Mouse (Mus musculus) bone marrow, adult 2 months (tissue): ENCODE results near the gene Efhc1. TPM values are rescaled to one million over a fixed set of nuclear protein-coding genes. Genes with fewer than 3 reads are reported as not detected.

ENCODE experiments used
- H3K27ac ChIP-seq: fragments of 200-500 bp; 2 replicates; pipeline ENCODE4 v1.5.1; 2012; ENCODE audit warnings: low read depth, mild to moderate bottlenecking, control low read depth, inconsistent platforms, low read length; ENCODE audit not compliant: control insufficient read depth, poor library complexity, insufficient read depth
- H3K4me1 ChIP-seq: fragments of 200-500 bp; 2 replicates; pipeline ENCODE4 v1.6.1; 2011; ENCODE audit warnings: low read length; ENCODE audit not compliant: control insufficient read depth, insufficient read depth
- H3K4me3 ChIP-seq: fragments of 200-500 bp; replicated peaks from 2 replicates; pipeline ENCODE3; 2011; ENCODE audit warnings: mild to moderate bottlenecking, low read depth, low read length, control low read depth; ENCODE audit not compliant: control insufficient read depth
- CTCF ChIP-seq: fragments of 200-500 bp; IDR thresholded peaks from 2 replicates; pipeline ENCODE4 v1.5.1; 2011; ENCODE audit warnings: low read length, control low read depth; ENCODE audit not compliant: control insufficient read depth, insufficient read depth
- POLR2A ChIP-seq: fragments of 200-500 bp; IDR thresholded peaks from 2 replicates; pipeline ENCODE4 v1.6.1; 2011; ENCODE audit warnings: low read depth, mild to moderate bottlenecking, control low read depth, low read length, borderline replicate concordance; ENCODE audit not compliant: control insufficient read depth
- WGBS: fragments of 180-500 bp; shearing (Covaris S2); methylation state at CpG from one replicate; pipeline ENCODE4 v1.1.7; 2018; 5-methylcytosine and 5-hydroxymethylcytosine counted together
- polyA plus RNA-seq: library from polyadenylated mRNA; stranded (reverse); fragments of >200 nt; gene quantifications from 2 replicates; pipeline ENCODE4 v1.2.4, GENCODE M21; 2011; ENCODE audit warnings: low replicate concordance; ENCODE audit not compliant: missing spikeins, insufficient read depth, insufficient read length

Efhc1 gene
- polyA plus RNA-seq, 1 experiment: 1.6 TPM

DNA sequence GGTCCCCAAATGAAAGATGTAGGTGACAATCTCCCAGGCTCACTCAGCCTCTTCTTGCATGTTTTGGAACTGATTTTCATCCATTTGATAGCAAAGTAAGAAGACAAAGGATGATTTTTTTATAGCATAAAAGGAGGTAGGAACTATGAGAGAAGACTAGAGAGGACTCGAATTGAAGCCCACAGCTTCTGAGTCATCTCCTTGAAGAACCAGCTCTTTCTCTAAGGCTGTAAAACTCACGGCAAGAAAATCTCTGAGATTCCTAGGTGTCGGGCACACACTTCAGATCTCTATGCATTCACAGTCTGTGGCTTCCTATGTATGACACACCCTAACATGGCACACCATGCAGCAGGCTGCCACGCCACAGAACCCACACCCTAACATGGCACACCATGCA lies 77.6 kb downstream of the Efhc1 start:
- TF ChIP-seq CTCF (no peak), POLR2A (no peak)
- Histone ChIP-seq H3K4me3 (no peak overlapping the region), H3K27ac (no peak overlapping the region), H3K4me1 (no peaks in the 10 kb centered on the region; the same call in 1 of the 2 replicates)
- 63% methylated on average over 4 of the region's 4 CpGs for WGBS

DNA sequence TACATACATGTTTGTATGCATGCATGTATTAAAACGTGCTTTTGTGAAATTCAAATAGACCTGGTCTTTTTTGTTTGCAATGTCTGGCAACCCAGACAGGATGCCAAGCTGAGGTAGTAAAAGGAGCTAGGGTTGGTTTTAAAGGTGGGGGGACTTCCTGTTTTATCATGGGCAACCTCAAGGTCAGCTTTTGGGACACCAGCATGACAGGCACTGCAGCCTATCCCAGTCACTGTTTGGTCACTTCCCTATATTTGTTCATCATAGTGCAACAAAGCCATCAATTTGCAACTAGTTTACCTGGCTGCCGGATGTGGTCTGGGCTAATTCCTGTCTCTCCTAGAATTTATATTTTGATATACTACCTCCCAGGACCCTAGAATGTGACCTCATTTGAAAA lies 80.2 kb downstream of the Efhc1 start:
- WGBS: 45% methylated on average over 2 of the region's 2 CpGs
- no peaks in the 10 kb centered on the region; the same call in 1 of the 2 replicates for H3K4me1 ChIP-seq
- H3K27ac ChIP-seq: no peak overlapping the region
- TF ChIP-seq CTCF (no peak), POLR2A (no peak)
- H3K4me3 ChIP-seq: no peak overlapping the region

DNA sequence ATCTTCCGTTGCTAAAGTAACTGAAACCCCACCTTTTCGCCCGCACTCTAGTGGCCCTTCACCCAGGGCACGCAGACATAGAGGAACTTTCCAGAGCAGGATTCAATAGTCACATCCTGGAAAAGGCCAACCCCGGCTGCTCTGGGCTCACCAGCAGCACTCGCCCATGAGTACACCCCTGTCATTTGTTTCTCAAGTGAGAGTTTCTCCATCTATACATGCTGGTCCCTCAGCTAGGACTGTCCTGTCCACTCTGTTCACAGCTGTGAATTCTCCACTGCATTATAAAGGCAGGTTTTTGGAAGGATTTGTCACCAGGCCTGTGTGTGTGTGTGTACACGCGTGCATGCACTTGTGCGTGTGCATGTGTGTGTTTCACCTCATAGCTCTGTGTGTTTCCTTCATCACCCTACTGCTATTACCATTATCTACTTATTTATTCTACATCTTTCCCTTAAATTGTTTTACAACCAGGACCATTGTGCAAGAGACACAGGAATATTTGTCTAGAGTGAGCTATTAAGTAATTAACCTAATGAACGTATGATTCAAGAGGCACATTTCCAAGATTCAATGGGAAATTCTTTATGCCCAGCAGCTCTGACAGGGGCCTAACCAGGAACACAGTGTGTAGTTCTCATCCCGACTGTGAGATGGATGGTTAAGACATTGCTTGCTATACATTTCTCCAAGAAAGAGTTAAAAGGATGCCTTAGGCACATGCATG lies 81.8 kb downstream of the Efhc1 start:
- Histone ChIP-seq H3K4me1 (no peaks in the 10 kb centered on the region; the same call in 1 of the 2 replicates), H3K27ac (no peak overlapping the region), H3K4me3 (no peak overlapping the region)
- 83% methylated on average over 11 of the region's 11 CpGs for whole genome bisulfite sequencing
- no peak for TF ChIP-seq CTCF
- TF ChIP-seq POLR2A: no peak

DNA sequence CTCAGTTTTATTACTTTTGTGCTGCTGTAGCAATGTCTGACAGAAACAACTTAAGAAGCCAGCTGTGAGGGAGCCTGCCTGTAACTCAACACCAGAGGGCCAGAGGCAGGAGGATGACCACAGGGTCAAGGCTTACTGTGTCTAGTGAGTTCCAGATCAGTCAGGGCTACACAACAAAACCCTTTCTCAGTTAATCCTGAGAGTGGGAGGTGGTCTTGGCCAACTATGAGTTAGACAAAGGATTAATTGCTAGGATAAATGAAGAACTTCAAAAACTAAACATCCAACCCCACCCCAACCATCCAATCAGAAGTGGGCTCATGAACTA lies 82.3 kb downstream of the Efhc1 start:
- TF ChIP-seq POLR2A (no peak), CTCF (no peak)
- H3K4me3 ChIP-seq: no peak overlapping the region
- no peak overlapping the region for H3K27ac ChIP-seq
- H3K4me1 ChIP-seq: no peaks in the 10 kb centered on the region; the same call in 1 of the 2 replicates

DNA sequence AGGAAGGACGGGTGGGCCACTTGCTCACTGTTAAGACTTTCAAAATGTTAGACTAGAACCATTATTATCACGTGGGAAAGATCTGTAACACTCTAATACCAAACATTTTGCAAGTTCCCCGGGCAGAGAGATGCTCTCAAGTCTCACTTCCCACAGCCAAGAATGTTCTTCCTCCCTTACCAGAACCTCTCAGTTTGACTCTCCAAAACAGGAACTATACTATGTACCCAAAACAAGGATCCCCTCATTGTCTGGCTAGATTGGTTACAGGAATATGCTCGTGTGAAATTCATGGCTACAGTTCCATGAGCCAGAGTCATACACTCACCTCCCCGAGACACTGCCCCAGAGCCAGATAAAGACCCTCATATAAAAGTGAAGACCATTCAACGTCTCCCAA lies 84.5 kb downstream of the Efhc1 start:
- Histone ChIP-seq H3K4me3 (no peak overlapping the region), H3K4me1 (no peaks in the 10 kb centered on the region; the same call in 1 of the 2 replicates), H3K27ac (no peak overlapping the region)
- whole genome bisulfite sequencing: 28% methylated on average over 6 of the region's 6 CpGs
- no peak for TF ChIP-seq CTCF
- no peak for TF ChIP-seq POLR2A

DNA sequence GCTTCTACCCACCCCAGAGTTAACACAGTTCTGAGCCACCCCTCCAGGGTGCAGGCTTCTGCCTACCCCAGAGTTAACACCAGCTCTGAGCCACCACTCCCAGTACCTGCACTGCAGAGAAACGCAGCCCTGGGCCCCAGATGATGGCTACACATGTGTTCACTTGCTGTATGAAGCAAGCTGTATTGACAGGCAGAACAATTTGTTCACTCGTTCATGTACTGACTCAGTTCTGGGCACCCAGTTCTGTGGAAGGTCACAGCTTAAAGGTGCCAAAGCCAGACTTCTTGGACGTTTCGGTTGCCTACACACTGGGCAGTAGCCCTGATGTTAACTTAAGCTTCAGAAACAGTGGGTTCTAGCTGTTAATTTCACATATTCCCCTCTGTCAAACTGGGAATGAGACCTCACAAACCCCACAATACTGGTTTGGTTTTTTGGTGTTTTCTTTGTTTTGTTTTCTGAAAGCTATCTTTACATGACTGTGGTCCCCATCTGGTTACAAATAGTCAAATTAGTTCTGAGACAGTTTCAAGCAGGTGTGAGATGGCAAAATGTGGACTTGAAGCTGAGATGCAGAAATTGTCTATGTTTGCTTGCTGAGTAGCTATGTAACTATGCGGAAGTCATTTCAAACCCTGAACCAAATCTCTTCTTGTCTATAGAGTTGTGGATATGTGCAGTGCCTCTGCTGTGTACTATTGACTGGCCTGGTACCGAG lies 86.6 kb downstream of the Efhc1 start:
- no peaks in the 10 kb centered on the region; the same call in 1 of the 2 replicates for H3K4me1 ChIP-seq
- TF ChIP-seq POLR2A (no peak), CTCF (no peak)
- WGBS: 78% methylated on average over 6 of the region's 6 CpGs
- no peak overlapping the region for H3K4me3 ChIP-seq
- peak overlapping the region; percentile 9; the same call in 1 of the 2 replicates for H3K27ac ChIP-seq

DNA sequence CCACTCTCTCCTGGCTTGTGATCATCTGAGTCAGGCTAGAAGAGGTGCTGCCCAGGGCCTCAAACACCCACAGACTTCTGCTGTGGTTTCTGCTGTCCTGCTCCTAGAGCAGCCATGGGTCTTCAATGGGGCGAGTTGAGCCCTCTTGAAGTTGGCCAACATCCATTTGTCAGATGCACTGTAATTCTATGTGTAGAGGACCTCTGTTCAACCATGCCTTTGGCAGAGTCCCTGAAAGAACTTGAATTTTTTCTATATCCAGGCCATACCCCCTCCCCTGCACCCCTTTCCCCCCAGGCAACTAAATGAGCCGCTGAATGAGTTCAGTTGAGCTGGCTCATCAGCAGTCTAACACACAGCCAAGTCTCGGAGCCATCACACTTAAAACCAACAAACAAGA lies 88.1 kb downstream of the Efhc1 start:
- no peak overlapping the region for H3K4me3 ChIP-seq
- WGBS: 83% methylated on average over 3 of the region's 3 CpGs
- no peaks in the 10 kb centered on the region; the same call in 1 of the 2 replicates for H3K4me1 ChIP-seq
- peak overlapping the region; percentile 12; the same call in 1 of the 2 replicates for H3K27ac ChIP-seq
- no peak for TF ChIP-seq CTCF
- TF ChIP-seq POLR2A: no peak

DNA sequence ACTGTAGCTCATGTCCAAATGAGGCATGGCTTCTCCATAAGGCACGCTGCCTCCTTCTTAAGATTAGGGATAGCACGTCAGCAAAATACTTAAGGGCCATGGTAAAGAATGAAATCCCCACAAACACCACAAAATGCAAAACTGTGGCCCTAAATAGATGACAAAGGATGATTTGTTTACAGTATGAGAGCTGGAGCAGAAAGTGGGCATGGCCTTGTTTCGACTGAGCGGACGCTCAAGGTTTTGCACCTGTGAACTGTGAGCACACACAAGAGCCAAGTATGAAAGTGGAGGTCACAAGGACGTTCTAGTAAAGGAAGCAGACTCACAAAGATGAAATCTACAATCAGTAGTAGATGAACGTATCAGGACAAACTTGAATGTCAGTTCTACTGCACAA lies 88.7 kb downstream of the Efhc1 start:
- Histone ChIP-seq H3K27ac (peak overlapping the region; percentile 77; the same call in 1 of the 2 replicates), H3K4me1 (no peaks in the 10 kb centered on the region; the same call in 1 of the 2 replicates), H3K4me3 (no peak overlapping the region)
- TF ChIP-seq CTCF: no peak
- no peak for TF ChIP-seq POLR2A
- WGBS: 69% methylated on average over 7 of the region's 7 CpGs

Other genes starting within 250 kb of the Efhc1 start
- not detected in 2 replicates for gene Il17a, start 220.7 kb upstream of the Efhc1 start, polyA plus RNA-seq
- not detected in 2 replicates for gene Il17f, start 161.0 kb upstream of the Efhc1 start, polyA plus RNA-seq
- 108 and 125 TPM in 2 replicates for gene Mcm3, start 131.3 kb upstream of the Efhc1 start, polyA plus RNA-seq
- 0.55 and 1.2 TPM in 2 replicates for gene Paqr8, start 61.0 kb upstream of the Efhc1 start, polyA plus RNA-seq
- 3.1 and 6.7 TPM in 2 replicates for gene Tram2, start 127.6 kb downstream of the Efhc1 start, polyA plus RNA-seq